Mouse (Mus musculus): ENCODE results near the gene Ctla4. TPM values are rescaled to one million over a fixed set of nuclear protein-coding genes. Genes with fewer than 3 reads are reported as not detected.

The Ctla4 gene
- polyA plus RNA-seq, 1 experiment from 2014 or later = not detected

DNA sequence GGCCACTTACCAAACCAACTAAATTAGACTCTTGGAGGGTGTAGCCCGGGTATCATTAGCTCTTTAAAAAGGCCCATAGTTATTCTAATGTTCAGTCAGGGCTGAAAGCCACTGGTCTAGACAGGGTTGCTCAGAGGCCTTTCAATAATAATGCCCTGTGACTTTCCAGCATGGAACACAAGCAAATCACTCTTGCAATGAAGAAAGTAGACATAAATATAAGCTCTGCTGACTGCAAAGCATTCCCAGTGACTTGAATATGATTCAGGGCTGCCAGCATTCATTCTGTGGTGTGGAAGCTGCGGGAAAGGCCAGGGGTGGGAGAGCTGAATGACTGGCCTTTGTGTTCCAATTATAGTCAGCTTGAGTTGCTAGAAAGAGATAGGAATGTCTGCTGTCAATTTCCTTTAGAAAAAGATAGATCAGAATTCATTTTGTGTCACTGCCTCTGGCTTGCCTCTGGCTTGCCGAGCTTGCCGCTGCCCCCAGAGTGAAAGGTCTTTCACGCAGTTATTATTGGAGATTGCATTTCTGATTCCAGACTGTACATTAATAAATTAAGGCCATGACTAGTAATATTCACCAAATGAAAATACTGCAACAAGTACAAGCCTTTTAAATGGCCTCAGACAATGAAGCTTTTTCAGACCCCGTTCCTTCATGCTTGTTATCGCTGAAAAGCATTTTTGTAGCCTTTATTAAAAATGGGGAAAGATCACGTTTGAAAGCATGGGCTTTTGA, 35.6 kb upstream of the Ctla4 start:
- Histone ChIP-seq H3K4me2 (replicated peaks; ENCODE audit: low read depth) (no peak overlapping the region), H3K27ac (ENCODE audit: low read depth, low read length) (no peak overlapping the region), H3K9me3 (ENCODE audit: control insufficient read depth) (no peaks in the 10 kb centered on the region), H3K36me3 (ENCODE audit: control insufficient read depth, insufficient read depth) (no peaks in the 10 kb centered on the region), H3K4me3 (ENCODE audit: low read depth, low read length) (no peak overlapping the region), H3K27me3 (replicated peaks; ENCODE audit: control insufficient read depth, insufficient read depth, low read length) (no peaks in the 10 kb centered on the region), H3K4me1 (replicated peaks; ENCODE audit: control insufficient read depth, insufficient read depth, low read length) (peaks cover 2% of the 10 kb centered on the region; the same call in 1 of the 2 replicates), H3K9ac (ENCODE audit: low read depth, low read length) (no peak overlapping the region)
- TF ChIP-seq CTCF (IDR thresholded peaks at IDR 0.05; ENCODE audit: low read depth) = no peak
- 83% methylated on average over 8 of the region's 8 CpGs for WGBS
- no peak for ATAC-seq

DNA sequence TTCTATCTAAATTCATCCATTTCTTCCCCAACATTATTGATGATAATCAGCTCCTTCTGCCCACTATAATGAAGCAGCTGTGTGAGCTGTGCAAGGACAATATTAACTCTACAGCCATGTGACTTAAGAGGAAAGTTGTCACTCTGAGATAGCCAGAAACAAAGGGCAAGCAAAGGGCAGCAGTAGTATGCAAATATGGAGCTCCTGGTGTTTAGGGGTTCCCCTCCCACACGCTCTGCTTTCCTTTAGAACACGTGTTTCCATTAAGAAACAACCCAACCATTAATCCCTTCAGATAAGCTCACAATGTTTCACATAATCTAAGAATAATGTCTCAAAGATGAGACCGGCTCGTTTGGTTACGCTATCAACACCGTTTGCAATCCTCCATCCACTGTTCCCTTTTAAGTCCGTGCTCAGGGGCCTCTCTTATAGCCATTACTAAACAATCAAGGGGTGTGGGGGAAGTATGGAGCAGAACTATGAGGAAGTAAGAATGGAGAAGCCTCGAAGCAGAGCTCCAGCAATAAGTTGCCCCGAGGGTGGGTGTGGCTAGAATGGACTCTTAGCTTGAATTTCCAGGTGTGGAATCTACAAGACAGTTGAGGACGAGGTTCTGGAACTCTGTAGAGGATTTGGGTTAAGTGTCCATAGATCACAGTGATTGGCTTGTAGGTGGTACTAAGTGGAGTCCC, 34.6 kb upstream of the Ctla4 start:
- Histone ChIP-seq H3K9ac (ENCODE audit: low read depth, low read length) (0 out of 2 replicates have a peak overlapping the region, but pooled peaks have one; percentile 23), H3K4me1 (replicated peaks; ENCODE audit: control insufficient read depth, insufficient read depth, low read length) (peaks cover 2% of the 10 kb centered on the region; the same call in 1 of the 2 replicates), H3K4me3 (ENCODE audit: low read depth, low read length) (0 out of 2 replicates have a peak overlapping the region, but pooled peaks have one; percentile 12), H3K4me2 (replicated peaks; ENCODE audit: low read depth) (peak overlapping the region; percentile 48), H3K36me3 (ENCODE audit: control insufficient read depth, insufficient read depth) (no peaks in the 10 kb centered on the region), H3K9me3 (ENCODE audit: control insufficient read depth) (no peaks in the 10 kb centered on the region), H3K27me3 (replicated peaks; ENCODE audit: control insufficient read depth, insufficient read depth, low read length) (no peaks in the 10 kb centered on the region), H3K27ac (ENCODE audit: low read depth, low read length) (peak overlapping the region; percentile 60)
- WGBS = 27% methylated on average over 10 of the region's 10 CpGs
- TF ChIP-seq CTCF (IDR thresholded peaks at IDR 0.05; ENCODE audit: low read depth) = no peak
- ATAC-seq = peak; percentile 83

DNA sequence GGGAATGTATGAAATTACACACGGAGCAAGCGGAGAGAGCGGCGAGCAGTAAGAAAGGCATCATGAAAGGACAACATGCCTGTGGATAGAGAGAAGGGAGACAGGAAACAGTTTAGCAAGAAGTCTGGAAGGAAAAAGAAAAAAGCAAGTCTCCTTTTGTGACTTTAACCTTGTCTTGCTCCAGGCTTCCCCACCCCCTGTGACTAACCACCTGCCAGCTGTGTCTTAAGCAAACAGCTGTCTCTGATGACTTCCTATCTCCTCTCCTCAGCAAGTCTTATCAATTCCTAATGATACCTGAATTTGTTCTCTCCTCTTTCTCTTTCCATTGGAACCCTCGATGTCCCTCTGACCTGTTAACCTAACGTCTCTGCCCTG, 34.0 kb upstream of the Ctla4 start:
- ATAC-seq = peak; percentile 56; the same call in 1 of the 2 replicates
- H3K27me3 ChIP-seq (replicated peaks; ENCODE audit: control insufficient read depth, insufficient read depth, low read length) = no peaks in the 10 kb centered on the region
- peaks cover 2% of the 10 kb centered on the region; the same call in 1 of the 2 replicates for H3K4me1 ChIP-seq (replicated peaks; ENCODE audit: control insufficient read depth, insufficient read depth, low read length)
- H3K9me3 ChIP-seq (ENCODE audit: control insufficient read depth) = no peaks in the 10 kb centered on the region
- no peaks in the 10 kb centered on the region for H3K36me3 ChIP-seq (ENCODE audit: control insufficient read depth, insufficient read depth)
- WGBS = 75% methylated on average over 6 of the region's 6 CpGs
- peak overlapping the region; percentile 60 for H3K27ac ChIP-seq (ENCODE audit: low read depth, low read length)
- no peak for TF ChIP-seq CTCF (IDR thresholded peaks at IDR 0.05; ENCODE audit: low read depth)
- H3K4me3 ChIP-seq (ENCODE audit: low read depth, low read length) = no peak overlapping the region
- no peak overlapping the region for H3K9ac ChIP-seq (ENCODE audit: low read depth, low read length)
- H3K4me2 ChIP-seq (replicated peaks; ENCODE audit: low read depth) = peak overlapping the region; percentile 48

DNA sequence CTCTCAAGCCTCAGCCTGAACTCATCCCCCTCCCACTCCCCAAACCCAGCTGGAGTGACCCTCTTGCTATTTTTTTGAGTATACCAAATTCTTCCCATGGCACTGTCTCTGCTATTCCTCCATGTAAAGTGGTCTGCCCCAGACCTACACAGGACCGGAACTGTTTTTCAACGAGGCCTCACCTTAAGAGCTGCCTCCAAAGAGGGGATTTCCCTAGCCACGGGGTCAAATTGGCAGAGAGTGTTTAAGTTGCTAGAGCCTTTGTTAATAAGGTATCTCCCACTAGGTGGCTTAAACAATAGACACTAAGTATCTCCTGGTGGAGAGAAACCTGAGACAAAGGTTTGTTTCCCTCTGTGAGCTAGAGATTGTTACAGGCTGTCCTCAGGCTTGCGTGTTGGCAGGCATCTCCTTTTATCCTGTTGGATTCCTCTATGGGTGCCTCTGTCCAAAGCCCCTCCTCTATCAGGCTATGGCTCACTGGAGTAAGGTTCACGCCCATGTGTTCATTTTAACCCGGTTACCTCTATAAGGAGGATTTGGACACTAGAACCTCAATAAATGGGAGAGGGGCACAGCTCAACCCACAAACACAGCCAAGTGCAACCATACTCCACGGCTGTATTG, 33.4 kb upstream of the Ctla4 start:
- no peak overlapping the region for H3K27ac ChIP-seq (ENCODE audit: low read depth, low read length)
- H3K4me3 ChIP-seq (ENCODE audit: low read depth, low read length) = no peak overlapping the region
- no peaks in the 10 kb centered on the region for H3K9me3 ChIP-seq (ENCODE audit: control insufficient read depth)
- no peak overlapping the region for H3K4me2 ChIP-seq (replicated peaks; ENCODE audit: low read depth)
- no peaks in the 10 kb centered on the region for H3K36me3 ChIP-seq (ENCODE audit: control insufficient read depth, insufficient read depth)
- no peak for ATAC-seq
- peaks cover 2% of the 10 kb centered on the region; the same call in 1 of the 2 replicates for H3K4me1 ChIP-seq (replicated peaks; ENCODE audit: control insufficient read depth, insufficient read depth, low read length)
- 64% methylated on average over 7 of the region's 7 CpGs for WGBS
- no peak for TF ChIP-seq CTCF (IDR thresholded peaks at IDR 0.05; ENCODE audit: low read depth)
- no peaks in the 10 kb centered on the region for H3K27me3 ChIP-seq (replicated peaks; ENCODE audit: control insufficient read depth, insufficient read depth, low read length)
- no peak overlapping the region for H3K9ac ChIP-seq (ENCODE audit: low read depth, low read length)

DNA sequence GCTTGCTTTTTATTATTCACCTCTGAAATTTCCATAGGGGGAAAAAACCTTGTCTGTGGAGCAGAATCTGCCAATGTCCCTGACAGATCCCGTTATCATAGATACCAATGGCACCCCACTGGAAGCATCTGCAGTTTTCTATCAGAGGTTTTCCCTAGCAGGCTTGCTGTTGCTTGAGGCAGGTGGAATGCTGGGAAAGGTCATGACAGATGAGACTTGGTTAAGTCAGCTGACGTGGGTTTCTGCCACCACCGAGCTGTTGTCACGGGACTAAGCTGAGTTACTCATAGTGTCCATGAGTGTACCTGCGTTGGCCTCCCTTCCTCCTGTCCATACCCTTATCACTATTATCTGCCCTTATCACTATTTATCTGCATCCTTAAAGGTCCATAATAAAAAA, 32.8 kb upstream of the Ctla4 start:
- Histone ChIP-seq H3K27ac (ENCODE audit: low read depth, low read length) (no peak overlapping the region), H3K9me3 (ENCODE audit: control insufficient read depth) (no peaks in the 10 kb centered on the region), H3K36me3 (ENCODE audit: control insufficient read depth, insufficient read depth) (no peaks in the 10 kb centered on the region), H3K4me3 (ENCODE audit: low read depth, low read length) (no peak overlapping the region), H3K9ac (ENCODE audit: low read depth, low read length) (no peak overlapping the region), H3K27me3 (replicated peaks; ENCODE audit: control insufficient read depth, insufficient read depth, low read length) (no peaks in the 10 kb centered on the region), H3K4me2 (replicated peaks; ENCODE audit: low read depth) (no peak overlapping the region), H3K4me1 (replicated peaks; ENCODE audit: control insufficient read depth, insufficient read depth, low read length) (peaks cover 2% of the 10 kb centered on the region; the same call in 1 of the 2 replicates)
- WGBS = 81% methylated on average over 5 of the region's 5 CpGs
- no peak for TF ChIP-seq CTCF (IDR thresholded peaks at IDR 0.05; ENCODE audit: low read depth)
- no peak for ATAC-seq

Data from intestine, postnatal 0 days (tissue).